Mouse (Mus musculus) G1E (cell line): ENCODE measurements around the gene Col4a3.

Experiments
- CTCF ChIP-seq: IDR thresholded peaks from 2 replicates; pipeline ENCODE4 v1.5.1; 2012; ENCODE audit warnings: low read depth, low read length, inconsistent platforms, mixed read lengths
- GATA1 ChIP-seq: IDR thresholded peaks from 2 replicates; pipeline ENCODE4 v1.6.1; 2012; ENCODE audit warnings: borderline replicate concordance, low read length, inconsistent platforms, mixed read lengths
- POLR2AphosphoS5 ChIP-seq: IDR thresholded peaks from 2 replicates; pipeline ENCODE4 v1.6.1; 2012; ENCODE audit warnings: low read depth, low read length, inconsistent platforms; ENCODE audit not compliant: insufficient replicate concordance
- TAL1 ChIP-seq: conservative IDR thresholded peaks from 2 replicates; pipeline ENCODE4 v1.6.1; 2012; ENCODE audit warnings: low read depth, low read length, inconsistent platforms, mixed read lengths

DNA sequence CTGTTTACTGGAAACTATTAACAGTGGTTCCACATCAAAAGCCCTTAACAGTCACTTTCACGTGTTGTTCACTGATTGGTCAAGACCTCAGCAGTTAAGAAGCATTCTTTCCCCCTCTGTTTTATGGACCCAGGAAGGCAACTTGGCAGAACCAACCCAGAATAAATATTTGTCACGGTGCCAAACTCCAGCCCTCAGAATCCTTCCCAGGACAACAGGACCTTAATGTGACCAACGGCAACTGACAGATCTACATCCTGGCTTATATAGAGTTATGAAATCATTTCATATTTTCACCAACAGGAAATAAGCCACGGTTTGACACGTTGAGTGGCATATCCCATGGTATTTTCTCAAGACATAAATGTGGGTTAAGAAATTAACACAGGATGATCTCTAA is 46.7 kb upstream of the Col4a3 start:
- TF ChIP-seq CTCF (no peak), GATA1 (no peak), TAL1 (no peak), POLR2AphosphoS5 (no peak)
